Mouse (Mus musculus): ENCODE data around the gene Ldlrap1.

The Ldlrap1 gene

DNA sequence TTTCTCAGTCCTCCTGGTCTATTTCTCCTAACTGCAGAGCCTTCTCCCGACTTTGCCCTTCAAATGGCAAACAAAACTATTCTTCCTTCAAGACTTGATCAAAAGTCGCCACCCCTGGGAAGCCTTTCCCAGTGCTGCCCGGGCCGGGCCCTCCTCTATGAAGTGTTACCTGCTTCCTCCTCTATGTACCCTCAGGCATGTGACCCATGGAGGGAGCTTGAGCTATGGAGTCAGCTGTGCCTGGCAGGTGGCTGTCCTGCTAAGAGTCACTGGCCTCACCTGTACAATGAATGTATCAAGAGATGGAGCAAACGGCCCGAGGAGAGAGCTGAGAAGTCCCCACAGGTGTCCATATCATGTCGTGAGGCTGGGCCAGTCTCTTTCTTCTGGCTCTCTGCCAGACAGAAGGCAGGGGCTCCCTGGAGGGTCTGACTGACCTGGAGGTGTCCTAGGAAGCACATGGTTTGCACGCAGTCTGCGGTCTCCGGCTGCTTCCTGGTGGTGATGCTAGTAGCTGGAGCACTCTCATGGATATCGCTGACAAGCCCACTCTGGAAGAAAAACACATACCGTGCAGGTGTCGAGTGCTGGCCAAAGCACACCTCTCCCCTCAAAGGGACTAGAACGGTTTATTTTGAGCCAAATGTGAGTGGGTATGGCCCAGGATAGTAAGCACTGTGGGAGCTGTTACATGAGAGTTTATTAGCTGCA is 7.6 kb upstream of the Ldlrap1 start:
- DNase-seq: no peak

DNA sequence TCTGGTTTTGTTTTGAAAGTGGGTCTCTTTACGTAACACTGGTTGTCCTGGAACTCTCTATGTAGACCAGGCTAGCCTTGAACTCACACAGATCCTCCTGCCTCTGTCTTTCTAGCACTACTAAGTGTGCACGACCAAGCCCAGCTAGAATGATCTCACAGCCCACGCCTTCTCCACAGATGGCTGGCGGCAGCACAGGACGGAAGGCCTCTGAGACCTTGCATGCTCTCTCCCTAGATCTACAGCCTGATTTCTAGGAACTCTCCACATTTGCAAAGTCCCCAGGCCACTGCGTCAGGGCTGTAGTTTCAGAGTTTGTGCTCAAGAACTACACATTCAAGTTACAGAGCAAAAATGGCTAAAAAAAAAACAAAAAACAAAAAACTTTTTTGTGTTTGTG is 6.3 kb upstream of the Ldlrap1 start:
- no peak for DNase-seq

DNA sequence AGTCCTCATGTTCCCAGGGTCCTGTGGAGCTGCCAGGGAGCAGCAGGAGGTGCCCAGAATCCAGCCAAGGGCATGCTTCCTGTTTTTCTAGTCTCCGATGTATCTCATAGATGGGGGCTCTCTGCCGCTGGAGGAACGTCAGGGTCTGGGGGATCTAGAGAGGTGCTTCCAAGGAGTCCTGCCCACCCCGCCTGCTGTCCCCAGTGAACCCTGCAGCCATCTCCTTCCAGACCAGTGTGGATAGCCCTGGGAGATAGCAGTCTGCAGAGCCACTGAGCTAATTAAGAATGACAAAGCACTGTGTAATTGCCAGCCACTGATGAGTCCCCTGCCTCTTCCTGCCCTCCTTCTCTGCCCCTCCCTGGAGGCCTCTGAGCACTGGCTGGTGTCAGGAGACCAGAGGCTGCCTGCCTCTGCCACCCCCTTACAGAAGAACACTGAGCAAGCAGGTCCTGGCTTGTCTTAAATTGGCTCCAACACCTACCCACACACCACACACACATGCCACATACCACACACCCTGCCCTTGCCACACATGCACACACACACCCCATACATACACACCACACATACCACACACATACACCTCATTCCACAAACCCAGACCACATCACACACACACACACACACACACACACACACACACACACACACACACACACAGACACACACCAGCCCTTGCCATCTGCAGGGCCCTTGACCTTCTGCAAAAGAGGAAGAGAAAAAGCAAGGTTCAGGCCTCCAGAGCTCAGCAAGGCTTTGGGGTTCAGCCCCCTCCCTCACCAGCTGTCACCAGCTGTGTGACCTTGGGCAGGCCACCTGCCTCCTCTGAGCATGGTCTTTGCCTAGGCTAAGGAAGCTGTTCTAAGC is 5.2 kb upstream of the Ldlrap1 start:
- DNase-seq: no peak

DNA sequence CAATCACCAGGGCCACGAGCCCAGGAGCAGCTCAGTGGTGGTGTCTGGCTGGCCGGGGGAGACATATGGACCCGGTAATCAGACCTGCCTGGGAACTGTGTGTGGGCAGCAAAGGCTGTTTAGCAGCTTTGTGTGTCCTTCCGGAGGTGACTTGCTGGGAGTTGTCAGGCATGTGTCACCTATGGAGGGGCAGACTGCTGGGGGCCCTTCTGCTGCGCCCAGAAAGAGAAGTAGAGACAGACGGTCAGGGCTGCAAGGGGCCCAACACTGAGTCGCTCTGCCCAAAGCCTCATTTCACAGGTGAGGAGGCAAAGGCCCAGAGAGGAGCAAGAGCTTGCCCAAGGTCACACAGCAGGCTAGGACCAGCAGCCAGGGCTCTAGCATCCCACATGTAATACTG is 2.1 kb upstream of the Ldlrap1 start:
- no peak for DNase-seq

- DNase-seq: no peak
Measured at GRCm38 (mm10) chr4:134769081-134769811, 1.4 kb upstream of the Ldlrap1 start.

DNA sequence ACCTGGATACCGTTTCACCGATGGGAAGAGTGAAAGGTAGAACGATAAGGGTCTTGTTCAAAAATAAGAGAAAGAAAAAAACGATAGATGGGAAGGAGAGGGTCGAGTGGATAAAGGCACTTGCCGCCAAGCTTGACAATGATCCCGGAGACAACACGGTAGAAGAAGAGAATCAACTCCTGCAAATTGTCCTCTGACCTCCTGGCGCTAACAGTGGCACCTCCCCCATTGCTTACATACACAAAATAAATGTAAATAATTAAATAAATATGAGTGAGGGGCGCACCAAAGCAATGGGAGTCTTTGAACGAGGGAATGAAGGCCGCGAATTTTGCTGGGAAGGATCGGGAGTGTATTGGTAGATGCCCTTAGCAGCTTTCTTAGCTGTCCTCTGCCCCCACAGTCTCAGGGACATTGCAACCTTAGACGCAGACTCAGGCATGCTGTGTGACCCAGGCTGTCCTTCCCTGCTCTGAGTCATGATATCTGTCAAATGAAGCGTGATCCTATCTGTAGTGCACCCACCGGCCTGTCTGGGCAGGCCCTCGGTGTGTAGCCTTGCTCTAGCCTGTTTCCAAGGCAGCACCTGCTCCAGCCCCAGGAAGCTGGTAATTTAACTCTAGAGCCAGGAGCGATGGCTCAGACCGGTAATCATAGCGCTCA is 533 bp upstream of the Ldlrap1 start:
- no peak for DNase-seq

DNA sequence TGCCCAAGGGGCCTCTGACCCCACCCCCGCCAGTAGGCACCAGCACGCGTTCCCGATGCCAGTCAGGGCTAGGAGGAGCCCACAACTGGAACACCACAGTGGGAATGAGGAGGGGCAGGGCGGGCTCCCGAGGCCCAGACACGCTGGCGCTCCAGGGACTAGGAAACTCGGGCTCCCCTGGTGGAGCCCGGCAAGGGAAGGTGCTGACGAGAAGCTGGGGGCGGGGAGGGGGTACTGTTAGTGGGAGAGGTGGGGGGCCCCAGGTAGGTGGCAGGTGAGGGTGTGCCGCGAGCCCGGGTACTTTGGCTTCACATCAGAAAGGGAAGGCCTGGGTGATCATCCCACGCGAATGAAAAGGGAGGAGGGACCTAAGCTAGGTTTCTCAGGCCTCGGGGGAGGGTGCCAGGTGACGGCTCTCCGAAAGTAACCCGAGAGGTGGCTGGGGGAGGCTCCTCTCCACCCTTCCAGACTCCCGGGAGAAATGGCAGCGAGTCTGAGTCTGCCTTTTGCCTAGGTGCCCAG is 859 bp downstream of the Ldlrap1 start:
- DNase-seq: peak; percentile 63

GRCm38 (mm10) chr4:134766277-134766676 is 1.5 kb downstream of the Ldlrap1 start:
- no peak for DNase-seq

DNA sequence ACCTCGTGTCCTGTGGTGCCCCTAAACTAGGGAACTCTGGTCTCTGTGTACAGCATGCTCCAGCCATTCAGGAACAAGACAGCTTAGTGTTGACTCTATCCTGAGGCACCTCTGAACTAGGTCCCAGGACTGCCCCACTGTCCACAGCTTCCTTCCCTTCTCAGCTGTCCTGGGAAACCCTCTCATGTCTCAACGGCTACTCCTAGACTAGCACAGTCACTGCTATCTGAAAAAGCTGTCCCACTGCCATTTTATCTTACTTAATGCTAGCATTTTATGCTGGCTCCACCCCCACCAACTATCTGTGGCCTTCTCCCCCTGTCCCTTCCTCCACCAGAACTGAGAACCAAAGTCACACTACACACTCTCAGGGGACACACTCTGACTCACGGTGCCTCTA is 3.5 kb downstream of the Ldlrap1 start:
- DNase-seq: no peak

DNA sequence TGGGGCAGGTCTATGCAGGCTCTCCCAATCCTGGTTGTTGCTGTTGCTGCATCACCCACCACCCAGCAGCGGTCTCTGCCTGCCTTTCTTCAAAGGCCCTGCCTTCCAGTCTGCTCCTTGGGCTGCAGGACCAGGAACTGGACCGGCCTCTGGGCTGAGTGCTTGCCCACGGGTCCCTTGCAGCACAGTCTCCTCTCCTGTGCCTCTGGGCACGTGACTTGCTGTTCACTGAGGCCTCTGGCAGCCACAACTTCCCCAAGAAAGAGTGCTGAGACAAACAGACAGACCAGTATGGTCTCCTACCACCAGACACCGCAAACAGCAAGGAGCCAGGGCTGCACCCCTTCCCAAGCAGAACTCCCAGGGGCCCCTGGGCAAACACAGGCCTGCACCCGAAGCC is 5.5 kb downstream of the Ldlrap1 start:
- no peak for DNase-seq

GRCm38 (mm10) chr4:134760793-134761201 is 7.0 kb downstream of the Ldlrap1 start:
- DNase-seq: peak; percentile 93

DNA sequence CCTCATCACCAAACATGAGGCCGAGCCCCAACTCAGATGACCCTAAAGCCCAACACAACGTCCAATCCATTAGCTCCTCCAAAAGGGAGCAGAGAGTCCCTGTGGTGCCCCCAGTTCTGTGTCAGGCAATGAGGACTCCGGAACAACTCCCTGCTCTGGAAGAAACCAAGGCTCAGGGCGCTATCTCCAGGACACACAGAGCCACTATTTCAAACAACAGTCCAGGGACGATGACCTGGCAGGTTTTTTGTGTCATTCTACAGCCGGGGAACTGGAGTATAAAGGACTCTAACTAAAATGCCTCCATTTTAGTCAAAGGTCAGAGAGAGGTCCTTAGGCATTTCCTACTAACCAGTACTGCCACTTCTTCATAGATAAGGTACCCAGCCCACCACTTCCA is 7.5 kb downstream of the Ldlrap1 start:
- DNase-seq: no peak

GRCm38 (mm10) chr4:134759564-134759963 is 8.3 kb downstream of the Ldlrap1 start:
- DNase-seq: no peak

DNA sequence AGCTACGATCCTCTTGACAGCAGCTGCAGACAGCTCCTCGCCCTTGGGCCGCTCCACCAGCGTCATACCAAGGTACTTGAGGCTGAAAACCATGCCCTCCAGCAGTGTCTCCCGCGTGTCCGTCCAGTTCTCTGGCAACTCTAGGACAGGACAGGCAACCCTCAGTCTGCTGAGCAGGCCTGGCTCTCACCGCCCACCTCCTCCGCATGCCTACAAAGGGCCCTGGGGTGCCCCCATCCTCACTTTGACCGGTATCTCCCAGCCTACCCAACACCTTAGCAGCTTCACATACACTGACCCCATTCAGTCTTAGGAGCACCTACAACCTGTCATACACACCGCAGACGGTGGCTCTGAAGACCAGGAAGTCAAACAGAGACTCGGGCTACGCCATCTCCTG is 8.9 kb downstream of the Ldlrap1 start:
- no peak for DNase-seq

GRCm38 (mm10) chr4:134758367-134758766 is 9.5 kb downstream of the Ldlrap1 start:
- DNase-seq: no peak

- DNase-seq: no peak
Measured at GRCm38 (mm10) chr4:134756953-134757352, 10.9 kb downstream of the Ldlrap1 start.

GRCm38 (mm10) chr4:134754941-134755340 is 12.9 kb downstream of the Ldlrap1 start:
- DNase-seq: no peak

DNA sequence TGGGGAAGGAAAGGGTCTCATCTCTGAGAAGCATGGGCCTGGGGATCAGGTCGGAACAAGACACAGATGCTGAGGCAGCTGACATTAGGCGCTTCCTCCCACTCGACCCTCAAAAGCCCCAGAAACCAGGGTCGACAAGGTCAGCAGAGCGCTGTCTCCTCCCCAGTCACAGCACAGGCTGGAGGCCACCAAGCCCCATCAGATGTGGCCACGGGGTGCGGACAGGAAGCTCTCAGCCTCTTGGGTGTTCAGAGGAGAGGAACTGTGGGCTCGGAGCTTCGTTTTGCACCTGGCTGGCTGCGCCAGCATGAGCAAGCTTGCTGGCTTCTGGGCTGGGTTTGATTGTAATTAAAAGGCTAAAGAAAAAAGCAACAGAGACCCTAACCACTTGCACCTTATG is 13.5 kb downstream of the Ldlrap1 start:
- DNase-seq: no peak

DNA sequence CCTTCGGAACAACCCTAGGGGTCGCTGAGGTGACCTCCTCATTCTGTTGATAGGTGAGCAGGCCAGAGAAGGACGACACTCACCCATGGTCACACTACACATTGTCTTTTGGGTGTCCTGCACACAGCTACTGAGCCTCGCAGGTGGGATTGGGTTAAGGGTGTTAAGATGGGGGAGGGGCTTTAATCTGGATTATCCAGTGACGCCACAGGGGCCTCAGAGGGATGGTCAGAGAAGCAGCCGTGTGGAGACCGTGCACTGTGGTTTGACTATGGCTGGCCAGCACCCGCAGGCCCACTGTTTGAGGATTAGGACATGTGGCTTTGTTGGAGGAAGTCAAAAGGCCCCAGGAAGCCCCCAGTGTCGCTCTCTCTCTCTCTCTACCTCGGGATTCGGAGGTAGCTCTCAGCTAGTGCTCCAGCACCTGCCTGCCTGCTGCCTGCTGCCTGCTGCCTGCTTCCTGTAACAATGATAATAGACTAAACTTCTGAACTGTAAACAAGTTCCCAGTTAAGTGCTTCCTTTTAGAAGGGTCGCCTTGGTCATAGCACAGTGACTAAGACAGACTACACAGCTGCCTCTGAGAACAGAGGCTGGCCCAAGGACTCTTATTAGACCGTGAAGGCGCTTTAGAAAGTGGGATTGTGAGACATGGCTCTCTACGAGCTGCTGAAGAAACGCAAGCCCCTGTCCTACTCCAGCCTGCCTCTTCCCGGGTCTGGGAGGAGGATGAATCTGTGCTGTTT is 14.1 kb downstream of the Ldlrap1 start:
- DNase-seq: no peak

DNA sequence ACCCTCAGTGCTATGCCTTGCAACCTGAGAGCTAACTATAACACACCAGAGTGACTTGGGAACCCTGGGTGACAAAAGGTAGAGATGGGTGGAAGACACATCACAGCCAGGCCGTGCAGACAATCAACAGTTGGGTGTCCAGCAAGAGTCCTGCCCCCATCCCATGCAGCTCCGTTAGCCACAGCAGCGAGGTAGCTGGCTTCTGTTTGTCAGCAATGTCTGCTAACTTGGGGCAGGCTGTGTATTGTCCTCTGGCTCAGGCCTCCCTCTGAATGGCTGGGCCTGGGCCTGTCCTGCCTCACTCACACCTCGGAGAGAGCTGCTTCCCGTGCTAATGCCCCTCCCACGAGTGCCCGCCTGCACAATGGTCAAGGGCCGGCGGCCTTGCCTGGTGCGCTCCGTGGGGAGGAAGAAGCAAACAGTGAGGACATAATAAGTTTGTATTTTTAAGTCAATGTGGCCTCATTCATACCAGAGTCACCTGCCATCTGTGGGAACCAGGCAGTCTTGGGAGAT is 14.9 kb downstream of the Ldlrap1 start:
- DNase-seq: no peak

DNA sequence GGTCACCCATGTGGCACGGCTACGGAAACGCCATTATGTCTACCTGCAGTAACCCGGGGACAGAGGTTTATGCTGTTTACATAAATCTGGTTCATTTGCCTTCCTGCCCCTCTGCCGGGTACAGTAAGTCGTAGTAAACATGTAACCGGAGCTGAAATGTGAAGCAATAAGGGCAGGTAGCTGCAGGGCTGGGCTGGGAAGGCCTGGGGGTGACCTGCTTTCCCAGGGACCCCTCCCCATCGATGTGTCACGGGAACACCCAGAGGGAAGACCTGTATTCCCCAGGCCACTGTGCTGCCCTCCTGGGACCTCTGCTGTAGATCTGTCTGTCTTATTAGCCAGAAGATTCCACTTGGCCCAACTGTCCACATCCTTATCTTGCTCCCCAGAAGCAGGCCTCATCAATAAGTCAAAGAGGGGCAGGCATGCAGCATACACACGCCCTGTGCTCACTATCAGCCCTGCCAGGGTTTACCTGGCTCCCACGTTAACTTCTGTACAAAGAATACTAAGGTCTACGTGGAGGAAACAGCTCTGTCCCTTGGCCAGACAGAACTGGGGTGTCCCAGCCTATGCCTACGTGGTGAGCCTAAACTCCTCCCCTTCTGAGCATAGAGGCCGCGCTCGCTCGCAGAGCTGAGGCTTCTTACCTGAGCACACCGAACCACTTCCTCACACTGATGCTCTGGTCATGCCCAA is 16.0 kb downstream of the Ldlrap1 start:
- no peak for DNase-seq
